Mouse (Mus musculus) intestine, embryonic 15.5 days (tissue): ENCODE results near the gene Gstm2. TPM values are rescaled to one million over a fixed set of nuclear protein-coding genes. Genes with fewer than 3 reads are reported as not detected.
"Not testable (repeated sequence)": the region's sequence is repeated elsewhere in the genome, so short reads cannot be mapped to it uniquely, and the experiment has no call there.

Source experiments
- ATAC-seq: fragments of 200-750 bp; cut with Nextera tagmentation; 2 replicates; pipeline ENCODE4 v1.8.0; 2017; ENCODE audit warnings: moderate TSS enrichment, moderate library complexity
- H3K27ac ChIP-seq: fragments of 300-500 bp; sonication (generic); 2 replicates; pipeline ENCODE4 v1.5.1; 2015; ENCODE audit warnings: mild to moderate bottlenecking, inconsistent platforms
- H3K27me3 ChIP-seq: fragments of 300-500 bp; sonication (generic); replicated peaks from 2 replicates; pipeline ENCODE4 v1.6.1; 2015; ENCODE audit warnings: inconsistent platforms
- H3K36me3 ChIP-seq: fragments of 300-500 bp; sonication (generic); 2 replicates; pipeline ENCODE4 v1.6.1; 2015; ENCODE audit warnings: inconsistent platforms
- H3K4me1 ChIP-seq: fragments of 300-500 bp; sonication (generic); replicated peaks from 2 replicates; pipeline ENCODE4 v1.6.1; 2015; ENCODE audit warnings: inconsistent platforms
- H3K4me2 ChIP-seq: fragments of 300-500 bp; sonication (generic); replicated peaks from 2 replicates; pipeline ENCODE4 v1.6.1; 2015; ENCODE audit warnings: mild to moderate bottlenecking, inconsistent platforms
- H3K4me3 ChIP-seq: fragments of 300-500 bp; sonication (generic); replicated peaks from 2 replicates; pipeline ENCODE4 v1.5.1; 2015; ENCODE audit warnings: inconsistent platforms
- H3K9ac ChIP-seq: fragments of 300-500 bp; sonication (generic); 2 replicates; pipeline ENCODE4 v1.6.1; 2015; ENCODE audit warnings: inconsistent platforms
- H3K9me3 ChIP-seq: fragments of 300-500 bp; sonication (generic); 2 replicates; pipeline ENCODE4 v1.6.1; 2016; ENCODE audit warnings: inconsistent platforms
- WGBS: fragments of 180-500 bp; shearing (Covaris S2); methylation state at CpG from one replicate; pipeline ENCODE4 v1.1.7; 2015; 5-methylcytosine and 5-hydroxymethylcytosine counted together
- polyA plus RNA-seq: library from polyadenylated mRNA; unstranded; fragments of >200 nt; fragmentation: Nextera tagmentation; extraction: Ambion mirVana; gene quantifications from 2 replicates; pipeline ENCODE4 v1.2.1, GENCODE M21; 2015

Gene Gstm2
- polyA plus RNA-seq, 1 experiment from 2014 or later: 184 TPM

DNA sequence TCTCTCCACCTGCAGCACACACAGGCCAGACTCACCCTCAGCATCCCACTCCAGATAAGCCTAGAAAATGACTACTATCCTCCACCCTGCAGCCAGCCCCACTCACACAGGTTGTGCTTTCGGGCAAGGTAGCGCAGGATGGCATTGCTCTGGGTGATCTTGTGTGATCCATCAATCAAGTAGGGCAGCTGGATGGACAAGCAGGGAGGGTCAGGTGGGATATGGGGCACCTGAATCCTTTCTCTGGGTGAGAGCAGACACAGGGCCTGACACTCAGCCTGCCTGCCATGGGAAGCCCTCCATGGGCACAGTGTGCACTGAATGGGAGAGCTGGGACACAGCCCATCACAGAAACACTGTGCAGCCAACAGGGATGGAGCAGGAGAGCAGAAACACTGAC is 1.1 kb downstream of the Gstm2 start:
- WGBS: 90% methylated on average over 2 of the region's 2 CpGs
- not testable (repeated sequence) for H3K27me3 ChIP-seq, H3K9ac ChIP-seq, H3K4me3 ChIP-seq, ATAC-seq, H3K36me3 ChIP-seq, H3K9me3 ChIP-seq
- H3K4me2 ChIP-seq: peak overlapping the region; percentile 54
- H3K27ac ChIP-seq: peak overlapping the region; percentile 32; the same call in 1 of the 2 replicates
- peaks cover 15% of the 10 kb centered on the region for H3K4me1 ChIP-seq

DNA sequence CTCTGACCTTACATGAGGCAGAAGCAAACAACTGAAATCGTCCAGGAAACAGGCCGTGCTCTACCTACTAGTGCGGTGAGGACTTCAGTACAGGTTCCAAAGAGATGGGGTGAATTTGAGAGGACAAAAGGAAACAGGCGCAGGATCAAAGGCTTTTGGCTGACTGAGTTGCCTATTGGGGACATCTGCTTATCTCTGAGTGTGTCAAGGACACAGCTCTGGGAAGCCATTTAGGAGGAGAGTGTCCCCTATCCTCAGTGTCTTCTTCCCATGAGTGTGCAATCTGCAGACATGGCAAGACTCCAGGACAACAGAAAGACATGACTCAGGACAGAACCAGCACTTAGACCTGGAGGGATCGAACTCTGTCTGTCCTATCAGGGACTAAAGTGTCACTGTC is 1.8 kb downstream of the Gstm2 start:
- H3K27ac ChIP-seq: no peak overlapping the region
- H3K27me3 ChIP-seq: no peaks in the 10 kb centered on the region
- no peak for ATAC-seq
- WGBS: 76% methylated on average over 5 of the region's 5 CpGs
- no peak overlapping the region for H3K4me3 ChIP-seq
- H3K9ac ChIP-seq: no peak overlapping the region
- no peaks in the 10 kb centered on the region for H3K36me3 ChIP-seq
- H3K9me3 ChIP-seq: no peaks in the 10 kb centered on the region
- peaks cover 15% of the 10 kb centered on the region for H3K4me1 ChIP-seq
- no peak overlapping the region for H3K4me2 ChIP-seq

DNA sequence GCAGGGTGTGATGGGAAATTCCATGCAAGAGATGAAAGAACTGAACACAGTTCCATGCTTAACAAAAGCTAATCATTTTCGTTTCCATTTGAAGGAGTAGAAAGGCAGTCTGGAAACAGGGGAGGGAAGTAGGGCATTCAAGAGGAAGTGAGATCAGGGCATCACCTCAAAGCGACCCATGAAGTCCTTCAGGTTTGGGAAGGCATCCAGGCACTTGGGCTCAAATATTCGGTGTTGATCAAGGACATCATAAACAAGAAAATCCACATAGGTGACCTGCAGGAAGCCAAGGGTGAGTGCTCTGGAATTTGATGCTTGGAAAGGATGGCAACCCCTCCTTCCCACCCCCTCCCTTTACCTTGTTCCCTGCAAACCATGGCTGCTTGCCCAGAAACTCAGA is 2.5 kb downstream of the Gstm2 start:
- Histone ChIP-seq H3K4me2 (no peak overlapping the region), H3K27me3 (no peaks in the 10 kb centered on the region), H3K27ac (no peak overlapping the region), H3K4me1 (peaks cover 15% of the 10 kb centered on the region), H3K36me3 (no peaks in the 10 kb centered on the region), H3K9me3 (no peaks in the 10 kb centered on the region), H3K4me3 (no peak overlapping the region), H3K9ac (no peak overlapping the region)
- ATAC-seq: no peak
- WGBS: 64% methylated on average over 3 of the region's 3 CpGs

DNA sequence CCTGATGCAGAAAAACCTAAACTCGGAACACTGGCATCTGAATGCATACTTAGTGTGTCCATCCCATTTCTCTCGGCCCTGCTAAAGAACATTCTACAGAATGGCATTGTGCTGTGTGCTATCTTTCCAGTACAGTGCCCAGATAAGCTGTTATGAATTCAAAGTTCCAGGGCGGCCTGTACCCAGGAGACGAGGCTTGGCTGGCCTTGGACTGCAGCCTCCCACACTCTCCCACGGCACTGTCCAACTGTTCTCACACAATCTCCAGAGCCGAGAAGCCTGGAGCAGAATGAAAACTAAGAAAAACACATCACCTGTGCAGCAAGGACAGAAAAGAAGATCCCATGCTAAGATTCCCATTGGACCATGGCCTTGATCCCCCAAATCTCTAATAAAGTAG is 3.5 kb downstream of the Gstm2 start:
- H3K4me2 ChIP-seq: no peak overlapping the region
- H3K4me3 ChIP-seq: no peak overlapping the region
- 84% methylated on average over 6 of the region's 6 CpGs for WGBS
- ATAC-seq: no peak
- H3K9me3 ChIP-seq: no peaks in the 10 kb centered on the region
- H3K27ac ChIP-seq: no peak overlapping the region
- H3K27me3 ChIP-seq: no peaks in the 10 kb centered on the region
- no peak overlapping the region for H3K9ac ChIP-seq
- H3K36me3 ChIP-seq: no peaks in the 10 kb centered on the region
- peaks cover 15% of the 10 kb centered on the region for H3K4me1 ChIP-seq

DNA sequence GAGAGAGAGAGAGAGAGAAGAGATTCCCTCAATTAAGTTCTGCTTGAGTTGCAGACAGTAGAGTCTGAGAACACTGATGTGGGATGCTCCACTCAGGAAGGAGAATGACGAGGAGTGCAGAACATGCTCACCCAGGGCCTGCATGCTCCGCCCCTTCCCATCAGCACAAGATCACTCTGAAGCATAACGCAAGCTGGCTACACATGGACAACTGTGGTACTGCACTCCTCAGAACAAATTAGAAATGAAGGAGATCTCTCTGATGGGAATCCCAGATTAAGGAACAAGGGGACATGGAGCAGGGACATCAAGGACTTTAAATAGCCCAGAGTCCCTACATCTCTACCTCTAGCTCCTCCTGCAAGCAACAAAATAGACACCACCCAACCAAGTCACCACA is 5.0 kb downstream of the Gstm2 start:
- Histone ChIP-seq H3K36me3 (no peaks in the 10 kb centered on the region), H3K9me3 (no peaks in the 10 kb centered on the region), H3K4me2 (no peak overlapping the region), H3K4me3 (no peak overlapping the region), H3K27ac (no peak overlapping the region), H3K4me1 (peaks cover 14% of the 10 kb centered on the region; the same call in 1 of the 2 replicates), H3K9ac (no peak overlapping the region), H3K27me3 (no peaks in the 10 kb centered on the region)
- WGBS: 70% methylated on average over 3 of the region's 3 CpGs
- no peak for ATAC-seq

DNA sequence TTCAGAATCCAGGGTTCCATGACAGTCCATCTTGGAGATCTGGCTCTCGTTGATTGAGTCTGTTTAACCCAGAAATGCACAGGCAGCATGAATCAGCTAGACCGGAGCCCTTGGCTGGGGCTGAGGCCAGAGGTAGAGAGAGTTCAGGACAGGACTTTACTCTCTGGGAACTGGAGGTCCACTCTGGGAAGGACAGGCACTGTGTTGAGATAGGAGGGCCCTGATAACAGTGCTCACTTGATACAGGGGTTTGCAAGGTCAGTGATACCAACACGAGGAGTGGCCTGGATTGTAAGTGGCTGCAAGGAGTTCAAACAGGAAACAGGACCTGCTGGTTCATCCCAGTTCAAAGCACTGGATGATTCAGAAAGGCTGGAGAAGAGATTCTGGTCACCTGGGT is 8.6 kb downstream of the Gstm2 start:
- H3K27me3 ChIP-seq: no peaks in the 10 kb centered on the region
- H3K27ac ChIP-seq: peak overlapping the region; percentile 48; the same call in 1 of the 2 replicates
- 59% methylated on average over 3 of the region's 3 CpGs for WGBS
- H3K4me1 ChIP-seq: peaks cover 4% of the 10 kb centered on the region; the same call in 1 of the 2 replicates
- H3K36me3 ChIP-seq: no peaks in the 10 kb centered on the region
- ATAC-seq: peak; percentile 93
- no peak overlapping the region for H3K4me2 ChIP-seq
- no peaks in the 10 kb centered on the region for H3K9me3 ChIP-seq
- no peak overlapping the region for H3K9ac ChIP-seq
- no peak overlapping the region for H3K4me3 ChIP-seq

DNA sequence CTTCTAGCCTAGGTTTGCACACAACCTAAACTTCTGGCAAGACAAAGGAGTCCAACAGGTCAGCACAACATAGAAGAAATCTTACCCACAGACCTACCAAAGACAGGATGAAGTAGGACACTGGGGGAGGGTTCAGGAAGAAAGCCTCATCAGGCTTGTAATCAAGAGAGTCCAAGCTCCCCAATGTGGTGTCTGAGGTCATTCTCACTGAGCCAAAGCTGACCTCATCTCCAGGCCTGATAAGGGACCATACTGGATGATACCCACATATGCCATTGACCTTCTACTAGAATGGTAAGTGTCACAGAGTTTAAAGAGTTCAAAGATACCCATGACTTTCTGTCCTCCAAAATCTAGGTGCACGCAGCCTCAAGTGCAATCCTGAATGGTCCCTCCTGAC is 12.0 kb downstream of the Gstm2 start:
- Histone ChIP-seq H3K9me3 (no peaks in the 10 kb centered on the region), H3K4me2 (no peak overlapping the region), H3K27ac (no peak overlapping the region), H3K27me3 (no peaks in the 10 kb centered on the region), H3K36me3 (no peaks in the 10 kb centered on the region), H3K4me3 (no peak overlapping the region), H3K9ac (no peak overlapping the region), H3K4me1 (0 out of 2 replicates have a peak, but pooled peaks cover 7% of the 10 kb centered on the region)
- ATAC-seq: no peak
- 94% methylated on average over 1 of the region's 1 CpGs for WGBS

DNA sequence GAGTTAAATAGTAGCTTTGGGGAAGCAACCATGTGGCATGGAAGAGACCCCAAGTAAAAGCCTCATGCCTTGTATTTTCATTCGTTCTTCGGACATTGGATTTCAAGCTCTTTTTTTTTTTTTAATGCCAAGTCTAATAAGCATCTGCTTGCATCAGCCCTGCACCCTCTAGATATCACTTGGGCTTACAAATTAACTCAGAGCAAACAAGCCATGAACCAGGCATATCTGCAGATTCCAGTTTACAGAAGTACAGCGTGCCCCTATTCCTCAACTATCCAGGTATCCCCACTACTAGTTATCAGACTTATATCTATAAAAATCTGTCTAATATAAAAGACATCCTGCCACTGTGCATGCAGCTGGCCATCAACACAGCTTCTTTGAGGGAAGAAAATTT is 14.2 kb downstream of the Gstm2 start:
- no peak overlapping the region for H3K4me2 ChIP-seq
- H3K36me3 ChIP-seq: no peaks in the 10 kb centered on the region
- peak overlapping the region; percentile 33; the same call in 1 of the 2 replicates for H3K27ac ChIP-seq
- 0 out of 2 replicates have a peak, but pooled peaks cover 6% of the 10 kb centered on the region for H3K4me1 ChIP-seq
- H3K4me3 ChIP-seq: no peak overlapping the region
- no peaks in the 10 kb centered on the region for H3K9me3 ChIP-seq
- H3K27me3 ChIP-seq: no peaks in the 10 kb centered on the region
- H3K9ac ChIP-seq: no peak overlapping the region
- WGBS: 62% methylated on average over 3 of the region's 3 CpGs
- 0 out of 2 replicates have a peak, but pooled peaks have one; percentile 43 for ATAC-seq

DNA sequence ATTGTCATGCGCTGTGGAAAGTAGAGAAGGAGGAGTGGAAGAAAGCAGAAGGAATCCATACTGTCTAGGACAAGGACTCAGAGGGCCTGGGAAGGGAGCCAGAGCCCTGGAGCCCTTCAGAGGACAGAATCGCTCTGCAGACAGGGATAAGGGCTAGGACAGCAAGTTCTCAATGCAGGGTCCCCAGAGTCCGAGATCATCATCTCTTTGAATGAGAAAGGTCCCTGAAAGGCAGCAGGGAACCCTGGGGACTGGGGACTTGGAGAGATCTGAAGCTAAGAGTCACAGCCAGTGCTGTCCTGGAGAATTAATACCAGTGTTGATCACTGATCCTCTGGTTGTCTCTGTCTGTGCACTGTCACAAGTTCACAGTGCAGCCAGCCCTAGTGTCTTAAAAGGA is 15.2 kb downstream of the Gstm2 start:
- H3K4me3 ChIP-seq, H3K27me3 ChIP-seq, H3K27ac ChIP-seq, H3K36me3 ChIP-seq, H3K9ac ChIP-seq, H3K9me3 ChIP-seq, H3K4me2 ChIP-seq, ATAC-seq, H3K4me1 ChIP-seq: not testable (repeated sequence)
- WGBS: 62% methylated on average over 3 of the region's 3 CpGs

DNA sequence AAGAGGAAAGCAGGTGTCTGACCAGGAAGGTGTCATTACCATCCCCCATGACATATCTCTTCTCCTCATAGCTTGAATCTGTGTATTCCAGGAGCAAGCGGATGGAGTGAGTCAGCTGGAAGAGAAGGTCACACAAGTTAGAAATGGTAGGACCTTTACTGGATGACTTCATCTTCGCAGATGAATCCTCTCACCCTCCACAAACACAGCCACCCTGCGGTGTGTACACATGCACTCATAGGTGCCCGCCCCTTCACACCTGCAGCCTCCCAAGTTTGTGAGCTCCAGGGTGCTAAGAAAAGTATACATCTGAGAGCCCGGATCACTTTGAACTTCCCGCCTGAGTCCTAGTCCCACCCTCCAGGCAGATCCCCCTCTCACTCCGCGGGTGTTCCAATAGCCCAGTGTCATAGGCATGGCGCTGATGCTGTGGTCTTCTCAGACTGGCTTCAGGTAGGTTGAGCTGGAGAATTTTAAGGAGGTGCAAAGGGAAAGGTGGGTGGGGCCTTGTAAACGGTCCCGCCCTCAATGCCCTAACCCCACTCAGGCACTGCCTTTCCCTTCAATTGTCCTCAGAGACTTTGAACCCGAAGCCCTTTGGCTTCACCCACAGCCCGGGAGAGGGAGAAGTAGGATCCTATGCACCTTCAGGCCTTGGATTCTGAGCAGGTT is 17.4 kb downstream of the Gstm2 start, which contains the start of gene Gstm3:
Gene Gstm3, minus strand, starts transcription at position 560 of the 672 bp plus-strand sequence.
- Histone ChIP-seq H3K9me3 (no peaks in the 10 kb centered on the region), H3K9ac (no peak within 1 kb of the TSS), H3K36me3 (no peaks in the 10 kb centered on the region), H3K27ac (no peak within 1 kb of the TSS), H3K4me1 (0 out of 2 replicates have a peak, but pooled peaks cover 8% of the 10 kb centered on the region), H3K27me3 (no peaks in the 10 kb centered on the region), H3K4me3 (0 out of 2 replicates have a peak within 1 kb of the TSS, but pooled peaks have one; percentile 11), H3K4me2 (peak within 1 kb of the TSS; percentile 45)
- peak; percentile 84 for ATAC-seq
- 37% methylated on average over 13 of the region's 13 CpGs for WGBS

DNA sequence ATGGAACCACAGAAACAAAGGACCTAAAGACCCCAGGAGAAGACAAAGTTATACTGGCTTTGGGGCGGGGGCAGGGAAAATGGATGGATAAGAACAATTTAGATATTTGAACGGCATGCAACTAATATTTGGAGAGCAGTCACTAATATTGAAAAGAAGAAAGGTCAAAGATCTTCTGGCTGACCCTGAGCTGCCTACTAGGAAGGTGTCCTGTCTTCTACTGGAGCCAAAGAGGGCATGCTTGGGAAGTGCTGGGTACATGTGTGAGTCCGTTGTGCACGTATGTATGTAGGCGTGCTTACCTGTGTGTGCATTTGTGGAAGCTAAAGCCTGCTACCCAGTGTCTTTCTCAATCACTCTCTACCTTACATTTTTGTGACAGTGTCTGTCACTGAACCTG is 19.6 kb downstream of the Gstm2 start:
- Histone ChIP-seq H3K4me1 (0 out of 2 replicates have a peak, but pooled peaks cover 6% of the 10 kb centered on the region), H3K27ac (no peak overlapping the region), H3K27me3 (no peaks in the 10 kb centered on the region), H3K9ac (no peak overlapping the region), H3K36me3 (no peaks in the 10 kb centered on the region), H3K4me3 (no peak overlapping the region), H3K4me2 (no peak overlapping the region), H3K9me3 (no peaks in the 10 kb centered on the region)
- WGBS: 96% methylated on average over 5 of the region's 5 CpGs
- ATAC-seq: no peak

DNA sequence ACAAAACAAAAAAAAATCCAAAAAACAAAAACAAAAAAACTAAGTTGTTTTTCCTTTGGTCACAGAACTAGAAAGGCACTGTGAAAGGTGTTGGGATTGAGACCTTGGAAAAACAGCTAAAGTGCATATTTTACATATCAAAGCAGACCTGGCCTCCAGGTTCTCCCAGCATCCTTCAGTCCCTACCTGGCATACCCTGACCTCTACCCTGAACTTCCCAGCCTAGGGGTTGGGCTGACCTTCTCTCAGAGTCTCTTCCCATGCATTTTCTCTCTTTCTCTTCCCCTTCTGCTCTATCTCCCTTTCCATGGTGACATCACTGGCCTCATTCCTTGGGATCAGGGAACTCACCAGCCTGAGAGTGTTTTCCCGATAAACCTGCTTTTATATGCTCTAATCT is 20.7 kb downstream of the Gstm2 start:
- Histone ChIP-seq H3K27ac (no peak overlapping the region), H3K36me3 (no peaks in the 10 kb centered on the region), H3K9ac (no peak overlapping the region), H3K9me3 (no peaks in the 10 kb centered on the region), H3K4me2 (no peak overlapping the region), H3K4me3 (no peak overlapping the region), H3K4me1 (0 out of 2 replicates have a peak, but pooled peaks cover 5% of the 10 kb centered on the region), H3K27me3 (no peaks in the 10 kb centered on the region)
- ATAC-seq: no peak
- WGBS: 50% methylated on average over 1 of the region's 1 CpGs
